Mouse (Mus musculus) bone marrow, adult 2 months (tissue): ENCODE data around the gene Capn5.

Source experiments
- CTCF ChIP-seq: fragments of 200-500 bp; IDR thresholded peaks from 2 replicates; pipeline ENCODE4 v1.5.1; 2011; ENCODE audit warnings: low read length, control low read depth; ENCODE audit not compliant: control insufficient read depth, insufficient read depth
- POLR2A ChIP-seq: fragments of 200-500 bp; IDR thresholded peaks from 2 replicates; pipeline ENCODE4 v1.6.1; 2011; ENCODE audit warnings: low read depth, mild to moderate bottlenecking, control low read depth, low read length, borderline replicate concordance; ENCODE audit not compliant: control insufficient read depth

DNA sequence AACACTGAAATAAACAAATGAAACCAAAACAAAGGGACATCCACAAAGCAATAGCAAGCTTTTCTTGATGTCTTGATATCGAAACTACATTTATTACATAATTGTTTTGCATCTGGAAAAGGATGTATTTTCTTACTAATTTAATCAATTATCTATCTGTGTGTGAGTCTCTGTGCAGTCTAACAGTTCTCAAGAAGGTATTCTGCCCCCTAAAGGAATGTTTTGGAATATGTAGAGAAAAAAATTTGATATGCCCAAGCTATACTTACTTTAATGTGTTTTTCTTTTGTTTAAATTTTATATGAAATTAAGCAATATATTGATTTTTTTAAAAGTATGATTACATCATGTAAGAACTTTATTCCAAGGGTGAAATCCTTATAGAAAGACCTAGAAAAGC, 12.5 kb upstream of the Capn5 start:
- TF ChIP-seq CTCF = no peak
- TF ChIP-seq POLR2A = no peak
